Mouse (Mus musculus) forebrain, embryonic 14.5 days (tissue): ENCODE data around the gene Erp44. TPM values are rescaled to one million over a fixed set of nuclear protein-coding genes. Genes with fewer than 3 reads are reported as not detected.

ENCODE experiments used
- ATAC-seq: fragments of 200-750 bp; cut with Nextera tagmentation; 2 replicates; pipeline ENCODE4 v1.8.0; 2017; ENCODE audit warnings: mild to moderate bottlenecking, moderate library complexity
- DNase-seq: peaks from one replicate; pipeline ENCODE4 v3.0.0-alpha.2; 2015; ENCODE audit warnings: low spot score
- H3K27ac ChIP-seq: fragments of 300-500 bp; sonication (generic); 2 replicates; pipeline ENCODE4 v1.5.1; 2014; ENCODE audit warnings: low read depth, mild to moderate bottlenecking, control low read depth, low read length, moderate library complexity
- H3K27me3 ChIP-seq: fragments of 300-500 bp; sonication (generic); replicated peaks from 2 replicates; pipeline ENCODE4 v1.6.1; 2014; ENCODE audit warnings: low read length, control low read depth, mixed read lengths; ENCODE audit not compliant: control insufficient read depth, insufficient read depth
- H3K36me3 ChIP-seq: fragments of 300-500 bp; sonication (generic); 2 replicates; pipeline ENCODE4 v1.6.1; 2014; ENCODE audit warnings: low read length, control low read depth; ENCODE audit not compliant: control insufficient read depth, insufficient read depth
- H3K4me1 ChIP-seq: fragments of 300-500 bp; sonication (generic); 2 replicates; pipeline ENCODE4 v1.6.1; 2014; ENCODE audit warnings: antibody characterized with exemption, low read length, control low read depth; ENCODE audit not compliant: control insufficient read depth, insufficient read depth
- H3K4me2 ChIP-seq: fragments of 300-500 bp; sonication (generic); 2 replicates; pipeline ENCODE4 v1.6.1; 2014; ENCODE audit warnings: mild to moderate bottlenecking, control low read depth, low read length
- H3K4me3 ChIP-seq: fragments of 300-500 bp; sonication (generic); 2 replicates; pipeline ENCODE4 v1.5.1; 2014; ENCODE audit warnings: low read depth, low read length, control low read depth
- H3K9ac ChIP-seq: fragments of 300-500 bp; sonication (generic); 2 replicates; pipeline ENCODE4 v1.6.1; 2014; ENCODE audit warnings: mild to moderate bottlenecking, low read length, control low read depth, moderate library complexity
- H3K9me3 ChIP-seq: fragments of 300-500 bp; sonication (generic); replicated peaks from 2 replicates; pipeline ENCODE4 v1.6.1; 2016; ENCODE audit warnings: low read length, control low read depth, mixed read lengths; ENCODE audit not compliant: control insufficient read depth
- WGBS: fragments of 180-500 bp; shearing (Covaris S2); extraction: QIAGEN DNeasy Blood & Tissue Kit; methylation state at CpG from one replicate; pipeline ENCODE4 v1.1.7; 2014; 5-methylcytosine and 5-hydroxymethylcytosine counted together
- polyA plus RNA-seq: library from polyadenylated mRNA; unstranded; fragments of >200 nt; fragmentation: Nextera tagmentation; extraction: Ambion mirVana; gene quantifications from 2 replicates; pipeline ENCODE4 v1.2.1, GENCODE M21; 2014

Gene Erp44
- polyA plus RNA-seq, 1 experiment from 2014 or later = 58.3 TPM

GRCm38 (mm10) chr4:48253266-48253665 is 26.1 kb downstream of the Erp44 start:
- ATAC-seq (no peak), DNase-seq (no peak)
- Histone ChIP-seq H3K9ac (no peak overlapping the region), H3K4me1 (no peaks in the 10 kb centered on the region), H3K27me3 (no peaks in the 10 kb centered on the region), H3K4me3 (no peak overlapping the region), H3K4me2 (no peak overlapping the region), H3K27ac (no peak overlapping the region), H3K9me3 (no peaks in the 10 kb centered on the region), H3K36me3 (no peaks in the 10 kb centered on the region)

- Histone ChIP-seq H3K36me3 (no peaks in the 10 kb centered on the region), H3K27me3 (no peaks in the 10 kb centered on the region), H3K4me3 (no peak overlapping the region), H3K9ac (no peak overlapping the region), H3K9me3 (no peaks in the 10 kb centered on the region), H3K4me1 (no peaks in the 10 kb centered on the region), H3K27ac (no peak overlapping the region), H3K4me2 (no peak overlapping the region)
- ATAC-seq = no peak
- DNase-seq = no peak
- 83% methylated on average over 2 of the region's 2 CpGs for WGBS
Measured at GRCm38 (mm10) chr4:48244280-48244679, 35.1 kb downstream of the Erp44 start.

- no peak overlapping the region for H3K4me2 ChIP-seq
- no peaks in the 10 kb centered on the region for H3K27me3 ChIP-seq
- H3K4me1 ChIP-seq = no peaks in the 10 kb centered on the region
- no peaks in the 10 kb centered on the region for H3K9me3 ChIP-seq
- H3K36me3 ChIP-seq = no peaks in the 10 kb centered on the region
- H3K4me3 ChIP-seq = no peak overlapping the region
- WGBS = 69% methylated on average over 1 of the region's 1 CpGs
- H3K27ac ChIP-seq = no peak overlapping the region
- H3K9ac ChIP-seq = no peak overlapping the region
- ATAC-seq = no peak
- DNase-seq = no peak
Measured at GRCm38 (mm10) chr4:48243737-48244136, 35.6 kb downstream of the Erp44 start.

GRCm38 (mm10) chr4:48242482-48242881 is 36.9 kb downstream of the Erp44 start:
- no peaks in the 10 kb centered on the region for H3K9me3 ChIP-seq
- no peaks in the 10 kb centered on the region for H3K36me3 ChIP-seq
- no peaks in the 10 kb centered on the region for H3K27me3 ChIP-seq
- WGBS = 82% methylated on average over 4 of the region's 4 CpGs
- no peak overlapping the region for H3K9ac ChIP-seq
- ATAC-seq = no peak
- DNase-seq = no peak
- no peak overlapping the region for H3K4me2 ChIP-seq
- H3K27ac ChIP-seq = no peak overlapping the region
- no peak overlapping the region for H3K4me3 ChIP-seq
- no peaks in the 10 kb centered on the region for H3K4me1 ChIP-seq

GRCm38 (mm10) chr4:48239046-48239445 is 40.3 kb downstream of the Erp44 start:
- Histone ChIP-seq H3K9me3 (no peaks in the 10 kb centered on the region), H3K27me3 (no peaks in the 10 kb centered on the region), H3K36me3 (no peaks in the 10 kb centered on the region), H3K9ac (no peak overlapping the region), H3K27ac (no peak overlapping the region), H3K4me3 (no peak overlapping the region), H3K4me2 (no peak overlapping the region), H3K4me1 (no peaks in the 10 kb centered on the region)
- no peak for DNase-seq
- ATAC-seq = no peak
- 92% methylated on average over 4 of the region's 4 CpGs for WGBS

GRCm38 (mm10) chr4:48236721-48237120 is 42.6 kb downstream of the Erp44 start:
- H3K4me3 ChIP-seq = no peak overlapping the region
- H3K27me3 ChIP-seq = no peaks in the 10 kb centered on the region
- 72% methylated on average over 3 of the region's 3 CpGs for WGBS
- H3K9me3 ChIP-seq = no peaks in the 10 kb centered on the region
- no peak overlapping the region for H3K4me2 ChIP-seq
- H3K36me3 ChIP-seq = no peaks in the 10 kb centered on the region
- no peak for ATAC-seq
- H3K4me1 ChIP-seq = no peaks in the 10 kb centered on the region
- no peak overlapping the region for H3K9ac ChIP-seq
- H3K27ac ChIP-seq = no peak overlapping the region
- DNase-seq = no peak

GRCm38 (mm10) chr4:48226800-48227199 is 52.6 kb downstream of the Erp44 start:
- Histone ChIP-seq H3K27me3 (no peaks in the 10 kb centered on the region), H3K9ac (no peak overlapping the region), H3K27ac (no peak overlapping the region), H3K4me1 (no peaks in the 10 kb centered on the region), H3K9me3 (no peaks in the 10 kb centered on the region), H3K4me3 (no peak overlapping the region), H3K4me2 (no peak overlapping the region), H3K36me3 (no peaks in the 10 kb centered on the region)
- DNase-seq (no peak), ATAC-seq (no peak)
- WGBS = 65% methylated on average over 3 of the region's 3 CpGs

GRCm38 (mm10) chr4:48225604-48226003 is 53.8 kb downstream of the Erp44 start:
- Histone ChIP-seq H3K27me3 (no peaks in the 10 kb centered on the region), H3K9ac (no peak overlapping the region), H3K4me2 (no peak overlapping the region), H3K27ac (no peak overlapping the region), H3K9me3 (no peaks in the 10 kb centered on the region), H3K4me3 (no peak overlapping the region), H3K4me1 (no peaks in the 10 kb centered on the region), H3K36me3 (no peaks in the 10 kb centered on the region)
- ATAC-seq = no peak
- WGBS = 52% methylated on average over 3 of the region's 3 CpGs
- no peak for DNase-seq

GRCm38 (mm10) chr4:48225173-48225572 is 54.2 kb downstream of the Erp44 start:
- Histone ChIP-seq H3K27me3 (no peaks in the 10 kb centered on the region), H3K4me1 (no peaks in the 10 kb centered on the region), H3K27ac (no peak overlapping the region), H3K9me3 (no peaks in the 10 kb centered on the region), H3K4me2 (no peak overlapping the region), H3K36me3 (no peaks in the 10 kb centered on the region), H3K4me3 (no peak overlapping the region), H3K9ac (no peak overlapping the region)
- ATAC-seq (peak; percentile 50), DNase-seq (peak; percentile 62)
- WGBS = 19% methylated on average over 2 of the region's 2 CpGs
